Mouse (Mus musculus) ES-Bruce4 (cell line): ENCODE measurements around the gene Prr12.

ENCODE experiments used
- CTCF ChIP-seq: IDR thresholded peaks from one replicate; pipeline ENCODE4 v1.8.1; 2011; ENCODE audit warnings: low read depth, low read length
- EP300 ChIP-seq: IDR thresholded peaks from 2 replicates; pipeline ENCODE4 v1.6.1; 2011; ENCODE audit warnings: low read depth, low read length; ENCODE audit not compliant: insufficient read depth

DNA sequence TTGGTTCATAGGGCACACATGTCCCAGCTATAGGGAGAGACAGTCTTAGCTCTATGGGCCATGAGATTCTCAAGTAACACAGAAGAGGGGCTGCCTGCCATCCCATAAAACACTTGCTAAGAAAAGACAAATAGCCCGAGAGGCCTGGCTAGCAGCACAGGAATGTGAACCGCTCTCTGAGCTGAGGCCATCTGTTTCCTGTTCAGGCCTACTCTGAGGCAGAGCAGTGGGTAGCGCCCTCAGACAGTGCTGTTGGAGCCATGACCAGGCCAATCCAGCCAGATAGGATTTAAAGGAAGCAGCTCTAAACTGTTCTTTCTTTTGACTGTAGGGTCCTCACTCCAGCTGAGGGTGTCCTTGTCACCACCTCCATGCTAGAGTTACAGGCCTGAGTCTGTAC is 48.1 kb downstream of the Prr12 start:
- TF ChIP-seq EP300 = no peak
- TF ChIP-seq CTCF = no peak
